Mouse (Mus musculus): ENCODE results near the gene Bscl2.

Bscl2 gene

GRCm38 (mm10) chr19:8829660-8830059, 7.6 kb upstream of the Bscl2 start, which contains the start of gene AC129217.1:
Gene AC129217.1 (plus strand): TSS chr19:8829773.
- in situ Hi-C loops (cut with MboI, MseI) = loop anchor here (25.0 kb wide), 1 partner anchor 1058 kb away; the partner anchor contains the start of gene Incenp

GRCm38 (mm10) chr19:8830664-8831063, 6.6 kb upstream of the Bscl2 start:
- in situ Hi-C loops (cut with MboI, MseI) = loop anchor here (25.0 kb wide), 1 partner anchor 1057 kb away; the partner anchor contains the start of gene Incenp

- in situ Hi-C loops (cut with MboI, MseI) = loop anchor here (25.0 kb wide), 1 partner anchor 1056 kb away; the partner anchor contains the start of gene Incenp
Observed at GRCm38 (mm10) chr19:8831262-8831661, 6.0 kb upstream of the Bscl2 start.

GRCm38 (mm10) chr19:8832971-8833370, 4.3 kb upstream of the Bscl2 start:
- in situ Hi-C loops (cut with MboI, MseI) = loop anchor here (25.0 kb wide), 1 partner anchor 1054 kb away; the partner anchor contains the start of gene Incenp

GRCm38 (mm10) chr19:8836327-8836726, 940 bp upstream of the Bscl2 start:
- in situ Hi-C loops (cut with MboI, MseI) = loop anchor here (5.0 to 25.0 kb wide), 3 partner anchors 36 to 1051 kb away; partner anchors contain the start of genes Incenp and Ubxn1

GRCm38 (mm10) chr19:8838041-8838730, 919 bp downstream of the Bscl2 start:
- in situ Hi-C loops (cut with MboI, MseI) = loop anchor here (5.0 to 25.0 kb wide), 3 partner anchors 34 to 1049 kb away; partner anchors contain the start of genes Incenp and Ubxn1

- in situ Hi-C loops (cut with MboI, MseI) = loop anchor here (5.0 to 25.0 kb wide), 3 partner anchors 33 to 1048 kb away; partner anchors contain the start of genes Incenp and Ubxn1
Observed at GRCm38 (mm10) chr19:8839103-8839907, 2.0 kb downstream of the Bscl2 start, which contains the start of gene Gng3. Gene Gng3 (minus strand): TSS chr19:8839194.

- in situ Hi-C loops (cut with MboI, MseI) = loop anchor here (5.0 to 25.0 kb wide), 3 partner anchors 32 to 1047 kb away; partner anchors contain the start of genes Incenp and Ubxn1
Observed at GRCm38 (mm10) chr19:8839908-8840791, 2.9 kb downstream of the Bscl2 start.

- in situ Hi-C loops (cut with MboI, MseI) = loop anchor here (25.0 kb wide), 1 partner anchor 1046 kb away; the partner anchor contains the start of gene Incenp
Observed at GRCm38 (mm10) chr19:8841012-8841411, 3.7 kb downstream of the Bscl2 start.

- in situ Hi-C loops (cut with MboI, MseI) = loop anchor here (25.0 kb wide), 1 partner anchor 1044 kb away; the partner anchor contains the start of gene Incenp
Observed at GRCm38 (mm10) chr19:8842961-8843360, 5.7 kb downstream of the Bscl2 start.

- in situ Hi-C loops (cut with MboI, MseI) = loop anchor here (5.0 to 25.0 kb wide), 2 partner anchors 268 to 1043 kb away; partner anchors contain the start of gene Incenp
Observed at GRCm38 (mm10) chr19:8844371-8845129, 7.3 kb downstream of the Bscl2 start.

GRCm38 (mm10) chr19:8848356-8848755, 11.1 kb downstream of the Bscl2 start:
- in situ Hi-C loops (cut with MboI, MseI) = loop anchor here (5.0 to 25.0 kb wide), 2 partner anchors 264 to 1039 kb away; partner anchors contain the start of gene Incenp

GRCm38 (mm10) chr19:8850402-8850901, 13.2 kb downstream of the Bscl2 start, which contains the start of gene Lrrn4cl:
Gene Lrrn4cl (plus strand): TSS chr19:8850768.
- in situ Hi-C loops (cut with MboI, MseI) = loop anchor here (25.0 kb wide), 2 partner anchors 487 to 612 kb away; no protein-coding TSS in a partner anchor

- in situ Hi-C loops (cut with MboI, MseI) = loop anchor here (25.0 kb wide), 2 partner anchors 486 to 611 kb away; no protein-coding TSS in a partner anchor
Observed at GRCm38 (mm10) chr19:8851639-8852038, 14.4 kb downstream of the Bscl2 start.

GRCm38 (mm10) chr19:8852236-8852928, 15.1 kb downstream of the Bscl2 start:
- in situ Hi-C loops (cut with MboI, MseI) = loop anchor here (25.0 kb wide), 2 partner anchors 485 to 610 kb away; no protein-coding TSS in a partner anchor

- in situ Hi-C loops (cut with MboI, MseI) = loop anchor here (25.0 kb wide), 2 partner anchors 484 to 609 kb away; no protein-coding TSS in a partner anchor
Observed at GRCm38 (mm10) chr19:8853117-8853516, 15.8 kb downstream of the Bscl2 start.

GRCm38 (mm10) chr19:8857689-8858088, 20.4 kb downstream of the Bscl2 start:
- in situ Hi-C loops (cut with MboI, MseI) = loop anchor here (25.0 kb wide), 2 partner anchors 480 to 605 kb away; no protein-coding TSS in a partner anchor

- in situ Hi-C loops (cut with MboI, MseI) = loop anchor here (25.0 kb wide), 2 partner anchors 478 to 603 kb away; no protein-coding TSS in a partner anchor
Observed at GRCm38 (mm10) chr19:8859018-8859417, 21.8 kb downstream of the Bscl2 start.

Measured in T-helper 1 cell (primary cell).